Mouse (Mus musculus) liver, adult 2 months (tissue): ENCODE results near the gene Gm45140. TPM values are rescaled to one million over a fixed set of nuclear protein-coding genes. Genes with fewer than 3 reads are reported as not detected.

ENCODE experiments used
- DNase-seq: peaks from one replicate; pipeline ENCODE4 v3.0.0-alpha.2; 2011; ENCODE audit warnings: low read depth, low spot score; ENCODE audit errors: extremely low read depth
- H3K27ac ChIP-seq: fragments of 200-500 bp; replicated peaks from 2 replicates; pipeline ENCODE4 v1.5.1; 2012; ENCODE audit warnings: low read depth, mild to moderate bottlenecking, control low read depth, inconsistent platforms, low read length; ENCODE audit not compliant: insufficient read depth
- H3K27me3 ChIP-seq: fragments of 200-500 bp; 2 replicates; pipeline ENCODE4 v1.6.1; 2012; ENCODE audit warnings: mild to moderate bottlenecking, moderate library complexity, low read length, inconsistent platforms; ENCODE audit not compliant: control insufficient read depth, insufficient read depth
- H3K36me3 ChIP-seq: fragments of 200-500 bp; 2 replicates; pipeline ENCODE4 v1.6.1; 2012; ENCODE audit warnings: low read length, inconsistent platforms; ENCODE audit not compliant: control insufficient read depth, insufficient read depth
- H3K4me1 ChIP-seq: fragments of 200-500 bp; 2 replicates; pipeline ENCODE4 v1.6.1; 2011; ENCODE audit warnings: low read length; ENCODE audit not compliant: control insufficient read depth, insufficient read depth
- H3K4me3 ChIP-seq: fragments of 200-500 bp; 2 replicates; pipeline ENCODE4 v1.5.1; 2011; ENCODE audit warnings: low read depth, mild to moderate bottlenecking, control low read depth, low read length, moderate library complexity; ENCODE audit not compliant: insufficient read depth
- H3K79me2 ChIP-seq: fragments of 200-500 bp; 2 replicates; pipeline ENCODE4 v1.6.1; 2012; ENCODE audit warnings: inconsistent platforms, mild to moderate bottlenecking, low read length, moderate library complexity; ENCODE audit not compliant: control insufficient read depth, insufficient read depth
- H3K9ac ChIP-seq: fragments of 200-500 bp; 2 replicates; pipeline ENCODE4 v1.6.1; 2012; ENCODE audit warnings: low read depth, mild to moderate bottlenecking, control low read depth, inconsistent platforms, low read length
- CTCF ChIP-seq: fragments of 200-500 bp; IDR thresholded peaks from 2 replicates; pipeline ENCODE4 v1.5.1; 2011; ENCODE audit warnings: low read depth, low read length, control low read depth
- POLR2A ChIP-seq: fragments of 200-500 bp; IDR thresholded peaks from 2 replicates; pipeline ENCODE4 v1.6.1; 2011; ENCODE audit warnings: low read length, control low read depth; ENCODE audit not compliant: insufficient read depth; ENCODE audit errors: extremely low read depth
- WGBS: fragments of 180-500 bp; shearing (Covaris S2); methylation state at CpG from one replicate; pipeline ENCODE4 v1.1.7; 2018; 5-methylcytosine and 5-hydroxymethylcytosine counted together
- polyA plus RNA-seq: library from polyadenylated mRNA; depleted of rRNA; stranded (reverse); fragments of >200 nt; gene quantifications from 2 replicates; pipeline ENCODE4 v1.2.3, GENCODE M21; 2012
- total RNA-seq: library from RNA; depleted of rRNA; stranded (reverse); fragments of >200 nt; gene quantifications from 2 replicates; pipeline ENCODE4 v1.2.3, GENCODE M21; 2014

The Gm45140 gene
- total and polyA plus RNA-seq, 2 experiments: 0.98 to 1.0 TPM

- Histone ChIP-seq H3K79me2 (no peaks in the 10 kb centered on the region), H3K27ac (peak overlapping the region; percentile 9), H3K36me3 (no peaks in the 10 kb centered on the region), H3K27me3 (no peaks in the 10 kb centered on the region), H3K9ac (no peak overlapping the region), H3K4me3 (no peak overlapping the region), H3K4me1 (peaks cover 26% of the 10 kb centered on the region)
- TF ChIP-seq CTCF: no peak
- TF ChIP-seq POLR2A: no peak
- WGBS: 27% methylated on average over 7 of the region's 7 CpGs
- DNase-seq: peak; percentile 68
Measured at GRCm38 (mm10) chr6:87875562-87875961, 40.0 kb upstream of the Gm45140 start.

- H3K79me2 ChIP-seq: no peaks in the 10 kb centered on the region
- no peak for TF ChIP-seq POLR2A
- no peak for TF ChIP-seq CTCF
- H3K27me3 ChIP-seq: no peaks in the 10 kb centered on the region
- H3K36me3 ChIP-seq: no peaks in the 10 kb centered on the region
- DNase-seq: no peak
- H3K4me1 ChIP-seq: peaks cover 26% of the 10 kb centered on the region
- no peak overlapping the region for H3K9ac ChIP-seq
- WGBS: 88% methylated on average over 1 of the region's 1 CpGs
- no peak overlapping the region for H3K4me3 ChIP-seq
- no peak overlapping the region for H3K27ac ChIP-seq
Measured at GRCm38 (mm10) chr6:87875083-87875482, 39.5 kb upstream of the Gm45140 start.

- TF ChIP-seq POLR2A (no peak), CTCF (no peak)
- Histone ChIP-seq H3K79me2 (no peaks in the 10 kb centered on the region), H3K36me3 (no peaks in the 10 kb centered on the region), H3K4me1 (peaks cover 22% of the 10 kb centered on the region), H3K9ac (no peak overlapping the region), H3K4me3 (no peak overlapping the region), H3K27me3 (no peaks in the 10 kb centered on the region), H3K27ac (no peak overlapping the region)
- WGBS: 95% methylated on average over 2 of the region's 2 CpGs
- DNase-seq: no peak
Measured at GRCm38 (mm10) chr6:87873963-87874362, 38.4 kb upstream of the Gm45140 start.

DNA sequence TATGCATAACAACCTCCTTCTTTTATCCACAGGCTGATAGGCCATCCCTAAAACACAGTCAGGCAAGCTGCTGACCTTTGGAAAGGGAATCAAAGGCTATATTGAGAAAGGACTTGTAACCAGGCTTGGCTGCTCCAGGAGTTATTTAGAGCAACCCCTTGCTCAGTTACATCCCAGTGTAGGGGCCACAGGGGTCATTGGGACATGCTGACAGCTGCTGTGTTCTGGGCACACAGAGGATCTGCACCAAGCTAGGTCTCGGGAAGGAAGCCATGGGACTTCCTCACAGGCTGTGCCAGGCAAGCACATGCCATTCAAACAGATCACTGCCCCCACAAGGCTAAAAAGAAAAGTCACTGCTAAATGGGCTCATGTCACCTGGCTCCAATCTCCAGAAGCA, 37.5 kb upstream of the Gm45140 start:
- H3K9ac ChIP-seq: no peak overlapping the region
- no peaks in the 10 kb centered on the region for H3K79me2 ChIP-seq
- TF ChIP-seq POLR2A (no peak), CTCF (0 out of 2 replicates have a peak, but pooled peaks have one; percentile 8)
- no peak overlapping the region for H3K4me3 ChIP-seq
- peak; percentile 100 for DNase-seq
- no peaks in the 10 kb centered on the region for H3K36me3 ChIP-seq
- H3K4me1 ChIP-seq: peaks cover 23% of the 10 kb centered on the region
- WGBS: 10% methylated on average over 1 of the region's 1 CpGs
- H3K27ac ChIP-seq: 0 out of 2 replicates have a peak overlapping the region, but pooled peaks have one; percentile 2
- no peaks in the 10 kb centered on the region for H3K27me3 ChIP-seq

- WGBS: 85% methylated on average over 7 of the region's 7 CpGs
- no peaks in the 10 kb centered on the region for H3K36me3 ChIP-seq
- no peaks in the 10 kb centered on the region for H3K79me2 ChIP-seq
- no peaks in the 10 kb centered on the region for H3K27me3 ChIP-seq
- no peak overlapping the region for H3K9ac ChIP-seq
- H3K4me1 ChIP-seq: peaks cover 26% of the 10 kb centered on the region
- no peak for DNase-seq
- H3K27ac ChIP-seq: no peak overlapping the region
- no peak for TF ChIP-seq POLR2A
- TF ChIP-seq CTCF: no peak
- no peak overlapping the region for H3K4me3 ChIP-seq
Measured at GRCm38 (mm10) chr6:87871240-87871639, 35.6 kb upstream of the Gm45140 start.

DNA sequence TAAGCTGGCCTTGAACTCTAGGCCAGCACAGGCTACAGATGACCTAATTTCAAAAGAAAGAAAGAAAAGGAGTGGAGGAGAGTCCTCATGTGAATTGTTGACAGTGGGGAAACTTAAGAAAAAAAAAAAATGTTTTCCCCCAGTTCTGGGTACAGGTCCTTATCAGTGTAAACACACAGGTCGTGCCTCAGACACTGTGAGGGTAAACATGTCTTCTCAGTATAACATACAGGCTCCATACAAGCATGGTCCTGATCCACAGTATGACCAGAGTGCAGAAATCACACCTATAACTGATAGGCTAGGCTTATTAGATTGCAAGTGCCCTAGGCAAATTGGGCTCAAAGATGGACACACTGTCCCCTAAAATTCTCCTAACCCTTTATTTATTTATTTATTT, 34.8 kb upstream of the Gm45140 start:
- H3K79me2 ChIP-seq: no peaks in the 10 kb centered on the region
- no peak for DNase-seq
- no peaks in the 10 kb centered on the region for H3K36me3 ChIP-seq
- H3K27me3 ChIP-seq: no peaks in the 10 kb centered on the region
- peaks cover 18% of the 10 kb centered on the region for H3K4me1 ChIP-seq
- WGBS: 25% methylated on average over 1 of the region's 1 CpGs
- TF ChIP-seq CTCF (no peak), POLR2A (no peak)
- H3K9ac ChIP-seq: no peak overlapping the region
- H3K4me3 ChIP-seq: no peak overlapping the region
- H3K27ac ChIP-seq: no peak overlapping the region
